Mouse (Mus musculus) hindbrain, embryonic 16.5 days (tissue): ENCODE results near the gene Zbtb9. TPM values are rescaled to one million over a fixed set of nuclear protein-coding genes. Genes with fewer than 3 reads are reported as not detected.

ENCODE experiments used
- ATAC-seq: fragments of 200-750 bp; cut with Nextera tagmentation; 2 replicates; pipeline ENCODE4 v1.8.0; 2017; ENCODE audit warnings: moderate TSS enrichment, moderate library complexity
- H3K27ac ChIP-seq: fragments of 300-500 bp; sonication (generic); 2 replicates; pipeline ENCODE4 v1.5.1; 2014; ENCODE audit warnings: low read depth, mild to moderate bottlenecking, control low read depth, low read length, moderate library complexity
- H3K27me3 ChIP-seq: fragments of 300-500 bp; sonication (generic); replicated peaks from 2 replicates; pipeline ENCODE4 v1.6.1; 2014; ENCODE audit warnings: low read length; ENCODE audit not compliant: control insufficient read depth, insufficient read depth
- H3K36me3 ChIP-seq: fragments of 300-500 bp; sonication (generic); 2 replicates; pipeline ENCODE4 v1.6.1; 2014; ENCODE audit warnings: mild to moderate bottlenecking, low read length, moderate library complexity, mixed read lengths; ENCODE audit not compliant: control insufficient read depth, insufficient read depth
- H3K4me1 ChIP-seq: fragments of 300-500 bp; sonication (generic); 2 replicates; pipeline ENCODE4 v1.6.1; 2014; ENCODE audit warnings: low read depth, low read length; ENCODE audit not compliant: control insufficient read depth, insufficient read depth
- H3K4me2 ChIP-seq: fragments of 300-500 bp; sonication (generic); 2 replicates; pipeline ENCODE4 v1.6.1; 2014; ENCODE audit warnings: mild to moderate bottlenecking, low read length, control low read depth, moderate library complexity
- H3K4me3 ChIP-seq: fragments of 300-500 bp; sonication (generic); 2 replicates; pipeline ENCODE4 v1.5.1; 2014; ENCODE audit warnings: mild to moderate bottlenecking, low read length, control low read depth, moderate library complexity
- H3K9ac ChIP-seq: fragments of 300-500 bp; sonication (generic); 2 replicates; pipeline ENCODE4 v1.6.1; 2014; ENCODE audit warnings: low read depth, mild to moderate bottlenecking, control low read depth, low read length, moderate library complexity
- H3K9me3 ChIP-seq: fragments of 300-500 bp; sonication (generic); 2 replicates; pipeline ENCODE4 v1.6.1; 2014; ENCODE audit warnings: mild to moderate bottlenecking, low read length, moderate library complexity; ENCODE audit not compliant: control insufficient read depth
- WGBS: fragments of 180-500 bp; shearing (Covaris S2); extraction: QIAGEN DNeasy Blood & Tissue Kit; methylation state at CpG from one replicate; pipeline ENCODE4 v1.1.7; 2014; 5-methylcytosine and 5-hydroxymethylcytosine counted together
- polyA plus RNA-seq: library from polyadenylated mRNA; unstranded; fragments of >200 nt; fragmentation: Nextera tagmentation; extraction: Ambion mirVana; gene quantifications from 2 replicates; pipeline ENCODE4 v1.2.1, GENCODE M21; 2015

The Zbtb9 gene
- polyA plus RNA-seq, 1 experiment from 2014 or later, result 13.0 TPM

DNA sequence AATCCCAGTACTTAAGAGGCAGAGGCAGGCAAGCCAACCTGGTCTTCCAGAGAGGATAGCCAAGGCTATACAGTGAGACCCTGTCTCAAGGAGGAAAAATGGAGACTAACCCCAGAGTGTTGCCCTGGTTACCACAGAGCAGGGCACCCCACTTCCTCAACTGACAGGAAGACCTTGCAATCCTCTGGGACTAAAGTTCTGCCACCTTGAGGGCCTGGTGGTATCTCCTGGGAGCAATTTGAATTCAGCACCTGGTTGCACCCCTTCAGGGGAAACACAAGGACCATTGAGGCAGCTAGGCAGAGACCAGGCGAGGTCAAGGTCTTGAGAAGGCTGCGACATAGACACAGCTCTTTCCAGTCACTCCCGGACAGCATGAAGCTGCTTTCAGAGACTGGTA lies 53.0 kb downstream of the Zbtb9 start:
- H3K27ac ChIP-seq, result no peak overlapping the region
- H3K4me3 ChIP-seq, result no peak overlapping the region
- no peak overlapping the region for H3K4me2 ChIP-seq
- peaks cover 25% of the 10 kb centered on the region for H3K36me3 ChIP-seq
- H3K9me3 ChIP-seq, result no peaks in the 10 kb centered on the region
- no peaks in the 10 kb centered on the region for H3K27me3 ChIP-seq
- H3K9ac ChIP-seq, result no peak overlapping the region
- WGBS, result 92% methylated on average over 3 of the region's 3 CpGs
- H3K4me1 ChIP-seq, result peaks cover 10% of the 10 kb centered on the region
- no peak for ATAC-seq

- peak overlapping the region; percentile 73 for H3K4me2 ChIP-seq
- WGBS, result 32% methylated on average over 12 of the region's 12 CpGs
- peak overlapping the region; percentile 80 for H3K27ac ChIP-seq
- peak overlapping the region; percentile 95 for H3K9ac ChIP-seq
- H3K36me3 ChIP-seq, result peaks cover 11% of the 10 kb centered on the region
- peak overlapping the region; percentile 64 for H3K4me3 ChIP-seq
- no peaks in the 10 kb centered on the region for H3K9me3 ChIP-seq
- H3K4me1 ChIP-seq, result peaks cover 10% of the 10 kb centered on the region
- no peaks in the 10 kb centered on the region for H3K27me3 ChIP-seq
- peak; percentile 29 for ATAC-seq
Observed at GRCm38 (mm10) chr17:27027460-27028283, 54.7 kb downstream of the Zbtb9 start.

DNA sequence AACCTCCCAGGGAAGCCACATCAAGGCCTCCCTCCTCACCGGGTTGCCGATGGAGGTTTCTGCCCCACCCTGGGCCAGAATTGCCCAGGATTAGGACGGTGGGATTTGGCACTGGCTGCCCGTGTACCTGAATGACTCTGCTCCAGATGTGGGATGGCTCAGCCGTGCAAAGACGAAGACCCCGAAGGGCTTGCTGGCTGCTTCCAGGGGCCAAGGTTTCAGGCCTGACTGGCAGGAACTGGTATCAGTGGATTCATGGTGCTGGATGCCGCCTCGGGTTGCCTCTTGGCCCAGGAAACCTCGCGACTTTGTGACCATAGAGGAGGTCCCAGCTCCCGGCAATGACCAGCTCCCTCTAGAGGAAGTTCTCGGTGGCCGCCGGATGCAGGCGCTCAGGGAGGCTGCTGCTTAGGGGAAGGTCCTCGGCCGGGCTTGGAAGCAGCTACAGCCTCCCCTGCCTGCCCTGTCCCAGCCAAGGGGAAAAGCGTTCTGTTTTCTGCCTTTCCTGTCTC lies 55.4 kb downstream of the Zbtb9 start:
- peak overlapping the region; percentile 95 for H3K9ac ChIP-seq
- H3K36me3 ChIP-seq, result peaks cover 9% of the 10 kb centered on the region
- WGBS, result under 1% methylated on average over 19 of the region's 19 CpGs

DNA sequence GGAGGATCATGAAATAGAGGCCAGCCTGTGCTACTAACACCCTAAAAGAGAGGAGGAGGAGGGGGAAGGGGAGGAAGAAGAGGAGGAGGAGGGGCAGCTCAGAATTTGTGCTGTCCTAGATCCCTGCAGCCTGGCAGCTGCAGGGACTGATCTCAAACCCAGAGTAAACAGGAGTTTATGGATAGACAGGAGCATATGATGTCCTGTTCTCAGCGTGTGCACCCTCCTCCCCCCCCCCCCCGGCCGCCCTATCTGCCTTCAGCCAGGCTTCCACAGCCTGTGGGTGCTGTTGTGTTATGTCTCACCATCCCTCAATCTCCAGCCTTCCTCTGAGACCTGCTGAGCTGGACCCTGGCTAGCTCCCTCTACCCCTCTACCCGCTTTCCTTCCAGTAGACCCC lies 55.9 kb downstream of the Zbtb9 start, which contains the start of gene Bak1:
Gene Bak1, minus strand, starts transcription at position 101 of the 400 bp plus-strand sequence.
- no peak for ATAC-seq
- H3K4me1 ChIP-seq, result peaks cover 10% of the 10 kb centered on the region
- H3K27ac ChIP-seq, result peak within 1 kb of the TSS; percentile 80
- peaks cover 5% of the 10 kb centered on the region for H3K36me3 ChIP-seq
- WGBS, result 75% methylated on average over 2 of the region's 4 CpGs
- peak within 1 kb of the TSS; percentile 95 for H3K9ac ChIP-seq
- peak within 1 kb of the TSS; percentile 73 for H3K4me2 ChIP-seq
- no peaks in the 10 kb centered on the region for H3K9me3 ChIP-seq
- peak within 1 kb of the TSS; percentile 64 for H3K4me3 ChIP-seq
- no peaks in the 10 kb centered on the region for H3K27me3 ChIP-seq

More for the DNA sequence above, 55.4 kb downstream of the Zbtb9 start:
- Histone ChIP-seq H3K9me3 (no peaks in the 10 kb centered on the region), H3K27me3 (no peaks in the 10 kb centered on the region), H3K4me2 (peak overlapping the region; percentile 73), H3K4me3 (peak overlapping the region; percentile 64), H3K4me1 (peaks cover 10% of the 10 kb centered on the region), H3K27ac (peak overlapping the region; percentile 80)
- ATAC-seq, result peak; percentile 91

DNA sequence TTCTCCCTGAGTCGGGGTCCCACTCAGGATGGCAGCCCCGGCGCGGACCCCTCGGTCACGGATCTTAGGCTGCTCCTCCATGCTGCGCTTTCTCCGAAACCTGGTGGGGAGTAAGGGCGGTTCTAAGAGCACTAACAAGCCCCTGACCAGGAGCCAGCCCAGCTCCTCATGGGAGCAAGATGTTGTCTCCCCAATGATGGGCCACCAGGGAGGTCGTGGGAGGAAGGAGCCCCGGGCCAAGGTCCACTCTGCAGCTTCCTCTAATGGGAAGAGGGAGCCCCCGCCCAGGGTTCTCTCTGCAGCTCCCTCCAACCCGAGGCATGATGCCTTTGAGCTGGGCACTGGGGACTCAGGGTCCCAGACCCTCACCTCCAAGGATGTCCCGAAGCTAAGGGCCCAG lies 56.5 kb downstream of the Zbtb9 start:
- no peak for ATAC-seq
- Histone ChIP-seq H3K4me2 (no peak overlapping the region), H3K4me1 (peaks cover 10% of the 10 kb centered on the region), H3K36me3 (peaks cover 4% of the 10 kb centered on the region), H3K4me3 (no peak overlapping the region), H3K9me3 (no peaks in the 10 kb centered on the region), H3K27ac (no peak overlapping the region), H3K27me3 (no peaks in the 10 kb centered on the region), H3K9ac (no peak overlapping the region)
- 92% methylated on average over 14 of the region's 14 CpGs for WGBS

DNA sequence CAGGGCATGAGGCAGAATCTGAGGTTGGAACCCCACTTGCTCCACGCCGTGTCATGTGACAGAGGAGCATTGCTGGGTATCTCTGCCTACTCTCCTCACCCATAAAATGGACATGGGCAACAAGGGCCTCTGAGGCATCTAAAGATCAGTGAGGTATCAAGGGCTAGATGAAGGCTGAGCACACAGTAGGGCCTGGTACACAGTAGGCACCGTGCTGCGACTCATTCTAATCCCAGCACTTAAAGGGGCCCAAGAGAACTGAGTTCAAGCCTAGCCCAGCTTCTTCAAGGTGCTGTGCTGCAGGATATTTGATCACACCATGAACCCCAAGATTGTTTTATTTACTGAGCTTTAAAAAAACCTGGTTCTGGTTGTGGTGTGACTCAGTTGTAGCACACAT lies 57.9 kb downstream of the Zbtb9 start:
- Histone ChIP-seq H3K9me3 (no peaks in the 10 kb centered on the region), H3K36me3 (no peaks in the 10 kb centered on the region), H3K9ac (no peak overlapping the region), H3K4me1 (peaks cover 10% of the 10 kb centered on the region), H3K4me3 (no peak overlapping the region), H3K27me3 (no peaks in the 10 kb centered on the region), H3K4me2 (no peak overlapping the region), H3K27ac (no peak overlapping the region)
- no peak for ATAC-seq
- WGBS, result 85% methylated on average over 4 of the region's 4 CpGs

GRCm38 (mm10) chr17:27032328-27032727 lies 59.4 kb downstream of the Zbtb9 start:
- H3K4me1 ChIP-seq, result peaks cover 4% of the 10 kb centered on the region
- H3K9me3 ChIP-seq, result no peaks in the 10 kb centered on the region
- 59% methylated on average over 7 of the region's 7 CpGs for WGBS
- no peak overlapping the region for H3K4me3 ChIP-seq
- ATAC-seq, result no peak
- H3K9ac ChIP-seq, result no peak overlapping the region
- no peak overlapping the region for H3K4me2 ChIP-seq
- H3K36me3 ChIP-seq, result no peaks in the 10 kb centered on the region
- no peak overlapping the region for H3K27ac ChIP-seq
- no peaks in the 10 kb centered on the region for H3K27me3 ChIP-seq

DNA sequence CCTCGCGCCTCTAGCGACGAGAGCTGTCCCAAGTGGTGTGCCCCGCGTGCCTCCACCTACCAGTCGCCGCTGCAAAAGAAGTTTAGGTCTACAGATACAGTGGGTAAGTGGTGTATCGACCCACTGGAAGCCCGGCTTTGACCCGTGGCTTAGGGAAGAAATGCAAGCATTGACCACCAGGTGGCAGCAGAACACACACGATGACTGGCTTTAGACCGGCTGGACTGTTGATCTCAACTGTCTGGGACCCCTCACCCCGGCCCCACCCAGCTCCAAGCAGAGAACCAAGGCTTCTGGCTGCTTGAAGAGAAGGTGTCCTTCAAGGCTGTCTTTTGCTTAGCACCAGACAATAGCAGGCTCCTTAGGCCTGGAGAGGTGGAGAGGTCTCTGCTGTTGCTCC lies 59.9 kb downstream of the Zbtb9 start:
- Histone ChIP-seq H3K4me2 (no peak overlapping the region), H3K27ac (no peak overlapping the region), H3K36me3 (no peaks in the 10 kb centered on the region), H3K4me1 (no peaks in the 10 kb centered on the region), H3K27me3 (no peaks in the 10 kb centered on the region), H3K4me3 (no peak overlapping the region), H3K9ac (no peak overlapping the region), H3K9me3 (no peaks in the 10 kb centered on the region)
- WGBS, result under 1% methylated on average over 14 of the region's 14 CpGs
- ATAC-seq, result peak; percentile 62; the same call in 1 of the 2 replicates

GRCm38 (mm10) chr17:27036465-27036864 lies 63.5 kb downstream of the Zbtb9 start:
- ATAC-seq, result no peak
- Histone ChIP-seq H3K9ac (no peak overlapping the region), H3K27me3 (peaks cover 2% of the 10 kb centered on the region; the same call in 1 of the 2 replicates), H3K9me3 (no peaks in the 10 kb centered on the region), H3K4me3 (no peak overlapping the region), H3K4me1 (peaks cover 10% of the 10 kb centered on the region), H3K36me3 (no peaks in the 10 kb centered on the region), H3K4me2 (no peak overlapping the region), H3K27ac (no peak overlapping the region)
- WGBS, result 77% methylated on average over 7 of the region's 7 CpGs
